ENCODE assay signal across 8 mouse cellular contexts in the genomic region with DNA sequence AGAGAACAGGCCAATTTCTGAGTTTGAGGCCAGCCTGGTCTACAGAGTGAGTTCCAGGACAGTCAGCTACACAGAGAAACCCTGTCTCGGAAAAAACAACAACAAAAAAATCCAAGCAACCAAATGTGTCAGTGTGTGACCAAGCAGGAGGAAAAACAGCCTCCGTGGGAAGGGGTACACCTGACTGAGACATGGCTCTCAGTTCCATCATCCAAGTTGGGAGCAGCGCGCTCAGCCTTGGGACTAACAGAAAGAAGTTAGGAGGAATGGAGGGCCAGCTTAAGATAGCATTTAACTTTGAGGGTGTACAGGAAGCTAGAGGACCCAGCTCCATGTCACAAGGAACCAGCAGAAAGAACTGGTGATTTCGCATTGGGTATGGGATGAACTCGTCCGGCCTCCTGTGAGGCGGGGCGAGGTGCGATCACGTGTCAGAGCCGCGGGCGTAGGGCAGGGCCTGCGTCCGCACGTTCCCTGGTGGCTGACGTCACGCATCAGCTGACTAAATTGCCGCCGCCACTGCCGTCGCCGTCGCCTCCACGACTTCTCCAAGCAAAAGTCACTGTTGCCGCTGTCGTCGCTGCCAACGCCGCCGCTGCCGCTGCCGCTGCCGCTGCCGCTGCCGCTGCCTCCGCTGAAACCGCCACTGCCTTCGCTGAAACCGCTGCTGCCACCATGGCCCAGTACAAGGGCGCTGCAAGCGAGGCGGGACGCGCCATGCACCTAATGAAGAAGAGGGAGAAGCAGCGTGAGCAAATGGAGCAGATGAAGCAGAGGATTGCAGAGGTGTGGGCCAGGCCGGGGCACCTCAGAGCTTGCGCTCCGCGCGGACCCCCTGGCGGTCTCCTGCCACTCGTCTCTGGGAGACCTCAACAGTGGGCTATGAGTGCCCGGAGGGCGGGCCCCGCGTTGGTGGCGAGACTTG. TPM values are rescaled to one million over a fixed set of nuclear protein-coding genes. Genes with fewer than 3 reads are reported as not detected.
DNase-seq lines count a peak whose midpoint lies in the region.

A gene (plus strand): TSS at position 494 of the 925 bp plus-strand sequence.

- peaks cover 30% of the 10 kb centered on the region for H3K4me1 ChIP-seq in megakaryocyte, embryonic 14.5 days

- peaks cover 12% of the 10 kb centered on the region for H3K27me3 ChIP-seq in megakaryocyte, embryonic 14.5 days (replicated peaks)

- peaks cover 70% of the 10 kb centered on the region for H3K36me3 ChIP-seq in megakaryocyte, embryonic 14.5 days (replicated peaks; ENCODE audit: low read length)

- DNase-seq in adrenal gland, adult (ENCODE audit: inconsistent age in 2 of 2, low spot score in 1 of 2), result peak; percentile 92 to 93
- DNase-seq in embryo, embryonic 10 days (ENCODE audit: low spot score), result peak; percentile 95
- DNase-seq in gastrocnemius, postnatal 10 days, result peak; percentile 82
- peak; percentile 91 for DNase-seq in induced T-regulatory cell, adult 2 months (ENCODE audit: low read depth)
- peak; percentile 80 to 89 for DNase-seq in left cerebral cortex, adult 9 months (ENCODE audit: low spot score in 2 of 2)
- peak; percentile 87 to 90 for DNase-seq in right cerebral cortex, adult 2 months (ENCODE audit: low spot score in 2 of 2)
- DNase-seq in urinary bladder, postnatal 10 days (ENCODE audit: low spot score), result peak; percentile 43

- peak within 1 kb of the TSS; percentile 96 for H3K4me3 ChIP-seq in megakaryocyte, embryonic 14.5 days (replicated peaks)

- H3K9me3 ChIP-seq in megakaryocyte, embryonic 14.5 days, result 0 out of 2 replicates have a peak, but pooled peaks cover 4% of the 10 kb centered on the region

RNA-seq across cellular contexts. Expression of the gene that starts here (rescaled TPM):
- total RNA-seq in gastrocnemius, postnatal 10 days (2021), result 10 to 100 TPM; 27.1 to 31.2 TPM
- polyA plus RNA-seq in megakaryocyte, embryonic 14.5 days (2012; ENCODE audit: insufficient read depth, low replicate concordance), result 3.0 and 35.7 TPM in 2 replicates

Comparison
In these comparisons a context has a peak if more than half of its experiments do, and no peak if none do; other contexts are left out.
1. Peak in every context shown above with its lines: DNase-seq and H3K4me3 ChIP-seq.
2. DNase-seq: peak in every context shown above with its lines; median percentile 95 in embryo, embryonic 10 days; 92 in adrenal gland, adult; 91 in induced T-regulatory cell, adult 2 months; 88 in right cerebral cortex, adult 2 months; 84 in left cerebral cortex, adult 9 months; 82 in gastrocnemius, postnatal 10 days; 43 in urinary bladder, postnatal 10 days.